Mouse (Mus musculus): Measurements from ENCODE around the gene Myo15.

DNA sequence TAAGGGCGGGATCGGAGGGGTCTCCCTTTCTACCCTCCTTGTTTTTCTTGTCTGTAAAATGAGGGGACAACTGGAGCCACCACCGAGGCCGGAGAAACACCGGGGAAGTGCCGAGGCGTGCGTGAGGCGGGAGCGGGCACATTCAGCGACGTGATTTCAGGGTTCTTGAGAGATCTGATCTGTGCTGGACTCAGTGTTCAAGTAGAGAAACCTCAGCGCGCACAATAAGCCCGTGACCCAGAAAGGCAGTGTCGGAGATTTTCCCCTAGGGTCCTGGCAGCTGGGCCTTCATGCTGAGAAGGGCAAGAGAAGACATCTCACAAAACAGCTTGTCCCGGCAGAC is 14.4 kb upstream of the Myo15 start:
- TF ChIP-seq CTCF (IDR thresholded peaks at IDR 0.05; ENCODE audit: low read depth) (no peak), EP300 (IDR thresholded peaks at IDR 0.05; ENCODE audit: low read depth) (no peak)
